Mouse (Mus musculus) stomach, postnatal 0 days (tissue): ENCODE results near the gene Ppp4c. TPM values are rescaled to one million over a fixed set of nuclear protein-coding genes. Genes with fewer than 3 reads are reported as not detected.

ENCODE experiments used
- ATAC-seq: fragments of 200-750 bp; cut with Nextera tagmentation; 2 replicates; pipeline ENCODE4 v1.8.0; 2017; ENCODE audit not compliant: low FRiP score, low TSS enrichment
- DNase-seq: peaks from one replicate; pipeline ENCODE4 v3.0.0-alpha.2; 2016; ENCODE audit warnings: low spot score
- H3K27ac ChIP-seq: fragments of 300-500 bp; sonication (generic); replicated peaks from 2 replicates; pipeline ENCODE4 v1.5.1; 2014; ENCODE audit warnings: mild to moderate bottlenecking, control low read depth
- H3K27me3 ChIP-seq: fragments of 300-500 bp; sonication (generic); 2 replicates; pipeline ENCODE4 v1.6.1; 2014; ENCODE audit warnings: low read length; ENCODE audit not compliant: control insufficient read depth, insufficient read depth
- H3K36me3 ChIP-seq: fragments of 300-500 bp; sonication (generic); 2 replicates; pipeline ENCODE4 v1.6.1; 2014; ENCODE audit warnings: low read length, mixed read lengths; ENCODE audit not compliant: control insufficient read depth, insufficient read depth
- H3K4me1 ChIP-seq: fragments of 300-500 bp; sonication (generic); replicated peaks from 2 replicates; pipeline ENCODE4 v1.6.1; 2014; ENCODE audit warnings: antibody characterized with exemption; ENCODE audit not compliant: control insufficient read depth, insufficient read depth
- H3K4me2 ChIP-seq: fragments of 300-500 bp; sonication (generic); replicated peaks from 2 replicates; pipeline ENCODE4 v1.6.1; 2014; ENCODE audit warnings: low read depth, mild to moderate bottlenecking, control low read depth, moderate library complexity
- H3K4me3 ChIP-seq: fragments of 300-500 bp; sonication (generic); 2 replicates; pipeline ENCODE4 v1.5.1; 2014; ENCODE audit warnings: low read depth, low read length, control low read depth
- H3K9ac ChIP-seq: fragments of 300-500 bp; sonication (generic); 2 replicates; pipeline ENCODE4 v1.6.1; 2014; ENCODE audit warnings: mild to moderate bottlenecking, low read length, control low read depth, mixed read lengths
- H3K9me3 ChIP-seq: fragments of 300-500 bp; sonication (generic); 2 replicates; pipeline ENCODE4 v1.6.1; 2016; ENCODE audit warnings: low read length; ENCODE audit not compliant: control insufficient read depth
- CTCF ChIP-seq: IDR thresholded peaks from 2 replicates; pipeline ENCODE4 v1.5.1; 2016; ENCODE audit warnings: antibody characterized with exemption, low read depth, mild to moderate bottlenecking, moderate library complexity
- EP300 ChIP-seq: optimal IDR thresholded peaks from 2 replicates; pipeline ENCODE3; 2016; ENCODE audit warnings: antibody characterized with exemption
- WGBS: fragments of 180-500 bp; shearing (Covaris S2); extraction: QIAGEN DNeasy Blood & Tissue Kit; methylation state at CpG from one replicate; pipeline ENCODE4 v1.1.7; 2014; 5-methylcytosine and 5-hydroxymethylcytosine counted together
- polyA plus RNA-seq: library from polyadenylated mRNA; unstranded; fragments of >200 nt; fragmentation: Nextera tagmentation; extraction: Ambion mirVana; gene quantifications from 2 replicates; pipeline ENCODE4 v1.2.1, GENCODE M21; 2015

The Ppp4c gene
- polyA plus RNA-seq, 1 experiment from 2014 or later, result 122 TPM

- H3K9ac ChIP-seq, result no peak overlapping the region
- no peak for DNase-seq
- H3K4me1 ChIP-seq, result no peaks in the 10 kb centered on the region
- no peaks in the 10 kb centered on the region for H3K36me3 ChIP-seq
- H3K27ac ChIP-seq, result no peak overlapping the region
- TF ChIP-seq CTCF, result no peak
- no peak for TF ChIP-seq EP300
- WGBS, result 14% methylated on average over 10 of the region's 10 CpGs
- H3K9me3 ChIP-seq, result no peaks in the 10 kb centered on the region
- ATAC-seq, result no peak
- no peak overlapping the region for H3K4me2 ChIP-seq
- no peak overlapping the region for H3K4me3 ChIP-seq
- H3K27me3 ChIP-seq, result peaks cover 2% of the 10 kb centered on the region; the same call in 1 of the 2 replicates
Observed at GRCm38 (mm10) chr7:126823940-126824339, 31.6 kb upstream of the Ppp4c start.

- DNase-seq, result no peak
- TF ChIP-seq CTCF (no peak), EP300 (no peak)
- peak overlapping the region; percentile 44 for H3K4me2 ChIP-seq
- peak overlapping the region; percentile 19; the same call in 1 of the 2 replicates for H3K4me3 ChIP-seq
- H3K36me3 ChIP-seq, result no peaks in the 10 kb centered on the region
- H3K9ac ChIP-seq, result no peak overlapping the region
- no peak for ATAC-seq
- 2% methylated on average over 10 of the region's 19 CpGs for WGBS
- no peaks in the 10 kb centered on the region for H3K9me3 ChIP-seq
- no peak overlapping the region for H3K27ac ChIP-seq
- H3K4me1 ChIP-seq, result no peaks in the 10 kb centered on the region
- peaks cover 2% of the 10 kb centered on the region; the same call in 1 of the 2 replicates for H3K27me3 ChIP-seq
Observed at GRCm38 (mm10) chr7:126823202-126823711, 31.0 kb upstream of the Ppp4c start.

GRCm38 (mm10) chr7:126822741-126823140 lies 30.4 kb upstream of the Ppp4c start:
- H3K4me3 ChIP-seq, result no peak overlapping the region; the same call in 1 of the 2 replicates
- DNase-seq (no peak), ATAC-seq (no peak)
- peaks cover 2% of the 10 kb centered on the region; the same call in 1 of the 2 replicates for H3K27me3 ChIP-seq
- H3K4me1 ChIP-seq, result no peaks in the 10 kb centered on the region
- H3K9ac ChIP-seq, result no peak overlapping the region
- H3K9me3 ChIP-seq, result no peaks in the 10 kb centered on the region
- H3K27ac ChIP-seq, result no peak overlapping the region
- TF ChIP-seq CTCF (no peak), EP300 (no peak)
- H3K36me3 ChIP-seq, result no peaks in the 10 kb centered on the region
- 27% methylated on average over 9 of the region's 9 CpGs for WGBS
- H3K4me2 ChIP-seq, result peak overlapping the region; percentile 44; the same call in 1 of the 2 replicates

GRCm38 (mm10) chr7:126821835-126822511 lies 29.7 kb upstream of the Ppp4c start:
- no peaks in the 10 kb centered on the region for H3K9me3 ChIP-seq
- TF ChIP-seq EP300 (no peak), CTCF (peak; percentile 98)
- ATAC-seq (peak; percentile 45), DNase-seq (peak; percentile 74)
- peaks cover 2% of the 10 kb centered on the region; the same call in 1 of the 2 replicates for H3K27me3 ChIP-seq
- no peak overlapping the region for H3K27ac ChIP-seq
- H3K9ac ChIP-seq, result no peak overlapping the region
- no peaks in the 10 kb centered on the region for H3K4me1 ChIP-seq
- 27% methylated on average over 7 of the region's 7 CpGs for WGBS
- H3K36me3 ChIP-seq, result no peaks in the 10 kb centered on the region
- no peak overlapping the region for H3K4me3 ChIP-seq
- H3K4me2 ChIP-seq, result no peak overlapping the region

GRCm38 (mm10) chr7:126818818-126819217 lies 26.5 kb upstream of the Ppp4c start:
- Histone ChIP-seq H3K4me1 (no peaks in the 10 kb centered on the region), H3K27ac (no peak overlapping the region), H3K9me3 (no peaks in the 10 kb centered on the region), H3K4me2 (no peak overlapping the region), H3K4me3 (no peak overlapping the region), H3K9ac (no peak overlapping the region), H3K36me3 (no peaks in the 10 kb centered on the region), H3K27me3 (peaks cover 2% of the 10 kb centered on the region; the same call in 1 of the 2 replicates)
- no peak for DNase-seq
- no peak for TF ChIP-seq EP300
- TF ChIP-seq CTCF, result peak; percentile 39
- WGBS, result 23% methylated on average over 1 of the region's 1 CpGs
- ATAC-seq, result no peak

- no peaks in the 10 kb centered on the region for H3K36me3 ChIP-seq
- no peak for TF ChIP-seq EP300
- TF ChIP-seq CTCF, result no peak
- no peak for ATAC-seq
Observed at GRCm38 (mm10) chr7:126817595-126817994, 25.3 kb upstream of the Ppp4c start.

More at GRCm38 (mm10) chr7:126817595-126817994, 25.3 kb upstream of the Ppp4c start:
- Histone ChIP-seq H3K27ac (no peak overlapping the region), H3K4me2 (no peak overlapping the region), H3K4me3 (no peak overlapping the region), H3K4me1 (no peaks in the 10 kb centered on the region), H3K9ac (no peak overlapping the region), H3K9me3 (no peaks in the 10 kb centered on the region), H3K27me3 (no peaks in the 10 kb centered on the region)
- 83% methylated on average over 7 of the region's 7 CpGs for WGBS
- no peak for DNase-seq
